Mouse (Mus musculus) lung, embryonic 15.5 days (tissue): ENCODE measurements around the gene Kif26a. TPM values are rescaled to one million over a fixed set of nuclear protein-coding genes. Genes with fewer than 3 reads are reported as not detected.

Experiments
- ATAC-seq: fragments of 200-750 bp; cut with Nextera tagmentation; 2 replicates; pipeline ENCODE4 v1.8.0; 2017; ENCODE audit warnings: moderate number of reproducible peaks, borderline replicate concordance; ENCODE audit not compliant: low FRiP score, low TSS enrichment; ENCODE audit errors: extremely low read depth
- H3K27ac ChIP-seq: fragments of 300-500 bp; sonication (generic); 2 replicates; pipeline ENCODE4 v1.5.1; 2015; ENCODE audit warnings: moderate library complexity, mild to moderate bottlenecking, inconsistent platforms
- H3K27me3 ChIP-seq: fragments of 300-500 bp; sonication (generic); 2 replicates; pipeline ENCODE4 v1.6.1; 2015; ENCODE audit warnings: inconsistent platforms
- H3K36me3 ChIP-seq: fragments of 300-500 bp; sonication (generic); 2 replicates; pipeline ENCODE4 v1.6.1; 2015; ENCODE audit warnings: inconsistent platforms
- H3K4me1 ChIP-seq: fragments of 300-500 bp; sonication (generic); 2 replicates; pipeline ENCODE4 v1.6.1; 2015; ENCODE audit warnings: inconsistent platforms
- H3K4me2 ChIP-seq: fragments of 300-500 bp; sonication (generic); 2 replicates; pipeline ENCODE4 v1.6.1; 2015; ENCODE audit warnings: inconsistent platforms, mild to moderate bottlenecking, moderate library complexity
- H3K4me3 ChIP-seq: fragments of 300-500 bp; sonication (generic); 2 replicates; pipeline ENCODE4 v1.5.1; 2015; ENCODE audit warnings: mild to moderate bottlenecking, inconsistent platforms
- H3K9ac ChIP-seq: fragments of 300-500 bp; sonication (generic); 2 replicates; pipeline ENCODE4 v1.6.1; 2015; ENCODE audit warnings: inconsistent platforms
- H3K9me3 ChIP-seq: fragments of 300-500 bp; sonication (generic); 2 replicates; pipeline ENCODE4 v1.6.1; 2016; ENCODE audit warnings: inconsistent platforms
- WGBS: fragments of 180-500 bp; shearing (Covaris S2); methylation state at CpG from one replicate; pipeline ENCODE4 v1.1.7; 2015; 5-methylcytosine and 5-hydroxymethylcytosine counted together
- polyA plus RNA-seq: library from polyadenylated mRNA; unstranded; fragments of >200 nt; fragmentation: Nextera tagmentation; extraction: Ambion mirVana; gene quantifications from 2 replicates; pipeline ENCODE4 v1.2.1, GENCODE M21; 2015

The Kif26a gene
- polyA plus RNA-seq, 1 experiment from 2014 or later: 3.2 TPM

DNA sequence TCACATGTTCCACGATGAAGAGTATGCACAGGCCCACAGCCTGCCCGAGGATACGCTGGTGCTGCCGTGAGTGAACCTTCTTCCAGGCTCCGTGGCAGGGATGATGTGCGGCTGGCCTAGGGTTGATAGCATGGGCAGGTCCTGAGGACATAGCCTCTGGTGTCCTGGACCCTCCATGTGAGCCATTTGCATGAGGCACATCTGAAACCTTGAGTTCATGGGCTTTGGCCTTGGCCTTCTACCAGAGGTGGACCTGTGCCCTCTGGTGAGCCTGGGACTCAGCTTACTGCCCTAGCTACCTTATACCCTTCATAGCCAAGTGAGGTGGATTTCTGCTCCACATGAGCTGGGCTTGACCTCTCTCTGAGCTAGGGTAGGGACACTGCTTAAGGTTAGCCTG is 33.8 kb upstream of the Kif26a start:
- Histone ChIP-seq H3K36me3 (no peaks in the 10 kb centered on the region), H3K9ac (no peak overlapping the region), H3K27me3 (no peaks in the 10 kb centered on the region; the same call in none of the 2 replicates), H3K4me3 (no peak overlapping the region), H3K9me3 (no peaks in the 10 kb centered on the region), H3K27ac (no peak overlapping the region), H3K4me1 (no peaks in the 10 kb centered on the region), H3K4me2 (no peak overlapping the region)
- 93% methylated on average over 6 of the region's 6 CpGs for WGBS
- no peak for ATAC-seq

DNA sequence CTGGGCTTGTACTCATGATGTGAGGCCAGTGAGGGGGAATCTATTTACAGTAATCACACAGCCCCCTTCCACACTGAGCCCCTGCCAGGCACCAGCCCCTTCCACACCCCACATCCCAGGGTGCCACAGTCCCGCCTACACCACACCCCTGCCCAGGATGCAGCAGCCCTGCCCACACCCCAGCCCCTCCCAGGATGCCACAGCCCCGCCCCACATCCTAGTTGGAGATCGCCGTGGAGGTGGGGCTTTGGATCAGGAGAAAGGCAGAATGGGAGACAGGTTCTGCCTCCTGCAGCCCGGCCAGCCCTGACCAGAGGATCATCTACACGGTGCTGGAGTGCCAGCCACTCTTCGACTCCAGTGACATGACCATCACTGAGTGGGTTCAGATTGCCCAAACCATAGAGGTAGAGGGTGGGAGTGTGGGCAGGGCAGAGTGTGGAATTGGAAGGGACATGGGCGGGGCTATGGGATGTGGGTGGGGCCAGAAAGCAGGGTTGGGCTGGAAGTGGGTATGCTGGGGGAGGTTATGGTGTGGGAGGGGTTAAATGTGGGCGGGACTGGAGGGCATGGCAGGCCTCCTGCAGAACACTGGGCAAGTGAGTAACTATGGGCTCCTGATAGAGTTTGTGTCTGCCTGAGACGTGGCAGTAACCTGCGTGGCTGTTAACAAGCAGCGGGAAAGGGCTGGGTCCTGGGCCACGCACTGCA is 33.2 kb upstream of the Kif26a start:
- Histone ChIP-seq H3K4me1 (no peaks in the 10 kb centered on the region), H3K9ac (no peak overlapping the region), H3K9me3 (no peaks in the 10 kb centered on the region), H3K4me2 (no peak overlapping the region), H3K27me3 (no peaks in the 10 kb centered on the region; the same call in none of the 2 replicates), H3K27ac (no peak overlapping the region), H3K4me3 (no peak overlapping the region), H3K36me3 (no peaks in the 10 kb centered on the region)
- WGBS: 18% methylated on average over 13 of the region's 13 CpGs
- ATAC-seq: peak; percentile 57

DNA sequence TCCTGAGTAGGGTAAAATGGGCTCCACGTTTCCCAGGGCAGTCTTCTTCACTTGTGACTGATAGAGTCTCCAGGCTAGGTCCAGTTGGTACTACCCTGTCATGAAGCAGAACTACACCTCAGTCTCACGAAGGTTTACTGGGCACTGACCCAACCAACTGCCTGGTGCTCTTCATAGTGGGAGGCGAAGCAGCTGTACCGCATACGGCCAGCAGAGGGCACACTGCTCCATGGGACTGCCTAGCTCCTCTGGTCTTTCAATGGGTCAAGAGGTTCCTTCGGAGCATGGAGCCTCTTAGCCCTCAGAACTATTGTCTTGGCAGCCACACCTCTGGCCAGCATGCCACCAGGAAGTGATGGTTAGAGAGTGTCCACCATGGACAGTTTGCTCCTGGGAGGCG is 32.3 kb upstream of the Kif26a start:
- WGBS: 12% methylated on average over 7 of the region's 7 CpGs
- no peaks in the 10 kb centered on the region; the same call in 1 of the 2 replicates for H3K27me3 ChIP-seq
- no peak overlapping the region for H3K4me3 ChIP-seq
- H3K4me2 ChIP-seq: no peak overlapping the region
- no peaks in the 10 kb centered on the region for H3K36me3 ChIP-seq
- ATAC-seq: no peak
- H3K9ac ChIP-seq: no peak overlapping the region
- H3K9me3 ChIP-seq: no peaks in the 10 kb centered on the region
- no peak overlapping the region for H3K27ac ChIP-seq
- no peaks in the 10 kb centered on the region for H3K4me1 ChIP-seq

DNA sequence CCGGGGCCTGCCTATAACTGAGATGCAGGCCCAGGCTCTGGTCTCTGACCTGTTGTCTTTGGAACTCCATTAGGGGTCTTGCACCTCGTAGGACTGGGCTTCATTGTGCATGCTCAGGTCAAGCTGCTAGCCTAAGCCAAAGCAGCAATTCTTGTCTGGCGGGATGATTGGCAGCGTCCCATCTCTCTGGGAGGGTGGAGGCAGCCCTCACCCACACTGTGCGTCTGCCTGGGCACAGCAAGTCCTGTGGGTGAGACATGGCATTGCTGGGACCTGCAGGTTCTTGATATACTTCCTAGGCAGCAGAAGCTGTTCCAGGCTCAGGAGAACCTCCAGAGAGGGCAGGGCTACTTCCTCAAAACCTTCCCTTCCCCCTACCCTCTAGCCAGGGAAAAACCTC is 29.0 kb upstream of the Kif26a start:
- ATAC-seq: no peak
- H3K27me3 ChIP-seq: no peaks in the 10 kb centered on the region; the same call in 1 of the 2 replicates
- 74% methylated on average over 5 of the region's 5 CpGs for WGBS
- H3K4me2 ChIP-seq: no peak overlapping the region
- no peak overlapping the region for H3K27ac ChIP-seq
- H3K36me3 ChIP-seq: no peaks in the 10 kb centered on the region
- no peak overlapping the region for H3K9ac ChIP-seq
- no peaks in the 10 kb centered on the region for H3K9me3 ChIP-seq
- H3K4me3 ChIP-seq: no peak overlapping the region
- no peaks in the 10 kb centered on the region for H3K4me1 ChIP-seq

- no peak overlapping the region for H3K9ac ChIP-seq
- H3K36me3 ChIP-seq: no peaks in the 10 kb centered on the region
- WGBS: 67% methylated on average over 7 of the region's 7 CpGs
- no peak overlapping the region for H3K27ac ChIP-seq
- H3K9me3 ChIP-seq: no peaks in the 10 kb centered on the region
- H3K4me3 ChIP-seq: no peak overlapping the region
- H3K4me1 ChIP-seq: no peaks in the 10 kb centered on the region
- no peak for ATAC-seq
- H3K27me3 ChIP-seq: no peaks in the 10 kb centered on the region; the same call in 1 of the 2 replicates
- H3K4me2 ChIP-seq: no peak overlapping the region
Measured at GRCm38 (mm10) chr12:112117649-112118048, 28.4 kb upstream of the Kif26a start.

GRCm38 (mm10) chr12:112121188-112121587 is 24.8 kb upstream of the Kif26a start:
- Histone ChIP-seq H3K27me3 (no peaks in the 10 kb centered on the region), H3K9me3 (no peaks in the 10 kb centered on the region), H3K4me3 (no peak overlapping the region)

GRCm38 (mm10) chr12:112125903-112126302 is 20.1 kb upstream of the Kif26a start:
- H3K4me2 ChIP-seq: peak overlapping the region; percentile 27; the same call in 1 of the 2 replicates
- peak overlapping the region; percentile 41 for H3K27ac ChIP-seq
- H3K27me3 ChIP-seq: peaks cover 3% of the 10 kb centered on the region
- H3K9ac ChIP-seq: no peak overlapping the region
- H3K4me1 ChIP-seq: peaks cover 15% of the 10 kb centered on the region
- no peak overlapping the region for H3K4me3 ChIP-seq
- H3K36me3 ChIP-seq: no peaks in the 10 kb centered on the region
- 58% methylated on average over 14 of the region's 14 CpGs for WGBS
- H3K9me3 ChIP-seq: no peaks in the 10 kb centered on the region
- ATAC-seq: peak; percentile 23; the same call in 1 of the 2 replicates

More at GRCm38 (mm10) chr12:112121188-112121587, 24.8 kb upstream of the Kif26a start:
- Histone ChIP-seq H3K27ac (no peak overlapping the region), H3K9ac (no peak overlapping the region), H3K4me2 (no peak overlapping the region), H3K4me1 (peaks cover 2% of the 10 kb centered on the region; the same call in 1 of the 2 replicates), H3K36me3 (no peaks in the 10 kb centered on the region)
- 57% methylated on average over 3 of the region's 3 CpGs for WGBS
- no peak for ATAC-seq

DNA sequence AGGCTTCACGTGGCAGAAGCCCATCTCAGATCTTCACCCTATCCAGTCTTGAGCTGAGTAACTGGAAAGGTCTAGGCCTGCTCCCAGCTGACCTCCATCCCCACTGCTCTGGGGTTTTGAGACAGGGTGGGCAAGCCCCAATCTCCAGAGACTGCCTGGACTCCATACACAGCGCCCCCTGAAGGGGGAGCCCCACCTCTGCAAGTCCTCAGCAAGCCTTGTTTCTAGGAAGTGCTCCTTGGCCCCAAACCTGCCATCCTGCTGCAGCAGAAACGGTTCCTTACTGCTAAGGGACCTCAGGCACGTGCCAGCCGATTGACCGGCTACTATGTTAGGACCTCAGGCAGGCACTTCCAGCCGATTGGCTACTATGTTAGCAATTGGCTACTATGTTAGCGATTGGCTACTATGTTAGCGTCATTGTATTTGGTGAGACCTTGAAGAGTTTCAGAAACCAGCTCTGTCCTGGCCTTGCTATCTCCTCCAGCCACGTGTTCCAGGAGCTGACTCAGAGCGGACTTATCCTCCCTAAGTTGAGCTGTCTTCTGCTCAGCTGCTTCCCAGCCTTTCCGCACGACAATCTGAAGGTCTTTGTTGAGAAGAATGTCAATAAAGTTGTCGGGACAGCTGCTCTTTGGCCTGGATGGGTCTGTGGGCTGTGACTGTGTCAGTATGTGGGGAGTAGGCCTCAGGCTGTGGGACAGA is 18.9 kb upstream of the Kif26a start:
- Histone ChIP-seq H3K27me3 (peaks cover 15% of the 10 kb centered on the region), H3K36me3 (no peaks in the 10 kb centered on the region), H3K9ac (no peak overlapping the region), H3K4me2 (no peak overlapping the region), H3K4me3 (no peak overlapping the region), H3K4me1 (peaks cover 19% of the 10 kb centered on the region), H3K9me3 (no peaks in the 10 kb centered on the region), H3K27ac (no peak overlapping the region)
- WGBS: 61% methylated on average over 14 of the region's 14 CpGs
- ATAC-seq: no peak

DNA sequence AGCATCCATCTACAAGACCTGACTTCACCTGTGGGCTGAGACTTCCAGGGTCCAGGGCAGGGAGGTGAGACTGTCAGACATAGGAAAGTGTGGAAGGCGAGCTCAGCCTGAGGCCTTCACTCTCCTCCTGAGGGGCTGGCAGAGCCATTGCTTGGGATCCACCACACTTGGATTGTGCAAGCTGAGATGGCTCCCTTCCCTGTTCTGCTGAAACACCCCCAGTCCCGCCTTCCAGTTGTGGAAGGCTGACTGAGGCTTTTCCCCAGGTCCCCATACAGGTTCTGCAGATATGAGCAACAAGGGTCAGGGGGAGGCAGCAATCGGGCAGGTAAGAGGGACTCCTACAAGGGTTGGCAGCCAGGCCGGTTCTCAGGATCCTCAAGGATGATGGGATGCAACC is 17.5 kb upstream of the Kif26a start:
- Histone ChIP-seq H3K27me3 (peaks cover 28% of the 10 kb centered on the region), H3K4me3 (no peak overlapping the region), H3K4me2 (no peak overlapping the region), H3K4me1 (peaks cover 19% of the 10 kb centered on the region), H3K36me3 (no peaks in the 10 kb centered on the region), H3K9ac (no peak overlapping the region), H3K9me3 (no peaks in the 10 kb centered on the region), H3K27ac (no peak overlapping the region)
- 70% methylated on average over 4 of the region's 4 CpGs for WGBS
- no peak for ATAC-seq

DNA sequence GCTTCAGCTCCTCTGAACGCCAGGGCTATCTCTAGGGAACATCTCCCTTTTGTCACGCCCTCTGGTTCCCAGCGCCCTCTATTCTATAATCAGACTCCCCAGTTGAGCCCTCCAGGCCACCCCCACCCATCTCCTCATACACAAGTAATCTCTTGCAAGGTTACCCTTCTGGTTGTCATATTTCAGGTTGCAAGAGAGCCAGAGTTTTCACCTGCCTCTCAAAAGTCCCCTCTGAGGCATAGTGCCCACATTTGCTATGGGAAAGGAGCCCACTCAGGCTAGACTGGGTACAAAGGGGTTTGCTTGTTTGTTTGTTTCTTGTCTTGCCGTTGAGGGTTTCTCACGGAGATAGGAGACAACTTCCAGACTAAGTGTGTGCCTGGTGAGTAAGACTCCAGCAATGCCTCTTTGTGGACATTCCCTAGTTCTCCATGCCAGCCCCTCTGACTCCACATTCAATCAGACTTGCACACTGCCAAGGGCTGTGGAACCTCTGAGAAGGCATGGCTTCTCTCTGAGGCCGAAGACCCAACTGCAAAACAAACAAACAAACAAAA is 16.6 kb upstream of the Kif26a start:
- peak overlapping the region; percentile 75; the same call in 1 of the 2 replicates for H3K4me3 ChIP-seq
- H3K4me2 ChIP-seq: peak overlapping the region; percentile 90; the same call in 1 of the 2 replicates
- H3K9ac ChIP-seq: no peak overlapping the region
- peaks cover 30% of the 10 kb centered on the region for H3K27me3 ChIP-seq
- 50% methylated on average over 6 of the region's 6 CpGs for WGBS
- no peaks in the 10 kb centered on the region for H3K9me3 ChIP-seq
- no peak for ATAC-seq
- H3K4me1 ChIP-seq: peaks cover 19% of the 10 kb centered on the region
- no peaks in the 10 kb centered on the region for H3K36me3 ChIP-seq
- peak overlapping the region; percentile 2; the same call in 1 of the 2 replicates for H3K27ac ChIP-seq

- H3K27me3 ChIP-seq: peaks cover 30% of the 10 kb centered on the region
- ATAC-seq: peak; percentile 67
- H3K36me3 ChIP-seq: no peaks in the 10 kb centered on the region
- peak overlapping the region; percentile 62 for H3K9ac ChIP-seq
- H3K4me2 ChIP-seq: peak overlapping the region; percentile 90
- WGBS: 1% methylated on average over 73 of the region's 79 CpGs
- peak overlapping the region; percentile 75 for H3K4me3 ChIP-seq
- peaks cover 19% of the 10 kb centered on the region for H3K4me1 ChIP-seq
- peak overlapping the region; percentile 88 for H3K27ac ChIP-seq
- no peaks in the 10 kb centered on the region for H3K9me3 ChIP-seq
Measured at GRCm38 (mm10) chr12:112130161-112130860, 15.7 kb upstream of the Kif26a start.
